Mouse (Mus musculus): ENCODE data around the gene Sstr3.

Gene Sstr3

GRCm38 (mm10) chr15:78531901-78532469, 12.5 kb downstream of the Sstr3 start:
- intact Hi-C loops (cut with DNase I): loop anchor here (1.0 to 2.0 kb wide), 2 partner anchors 18 to 85 kb away; no protein-coding TSS in a partner anchor

- intact Hi-C loops (cut with DNase I): no loop called here
Observed at GRCm38 (mm10) chr15:78531451-78531720, 13.1 kb downstream of the Sstr3 start.

GRCm38 (mm10) chr15:78530671-78531450, 13.6 kb downstream of the Sstr3 start, which contains the start of gene C1qtnf6:
C1qtnf6 (minus strand) TSS chr15:78531416.
- intact Hi-C loops (cut with DNase I): no loop called here

- intact Hi-C loops (cut with DNase I): no loop called here
Observed at GRCm38 (mm10) chr15:78530141-78530540, 14.3 kb downstream of the Sstr3 start.

- intact Hi-C loops (cut with DNase I): no loop called here
Observed at GRCm38 (mm10) chr15:78529428-78529990, 15.0 kb downstream of the Sstr3 start.

GRCm38 (mm10) chr15:78528726-78529411, 15.6 kb downstream of the Sstr3 start:
- intact Hi-C loops (cut with DNase I): no loop called here

- intact Hi-C loops (cut with DNase I): no loop called here
Observed at GRCm38 (mm10) chr15:78527973-78528372, 16.5 kb downstream of the Sstr3 start.

GRCm38 (mm10) chr15:78524163-78524562, 20.3 kb downstream of the Sstr3 start:
- intact Hi-C loops (cut with DNase I): no loop called here

- intact Hi-C loops (cut with DNase I): no loop called here
Observed at GRCm38 (mm10) chr15:78521892-78522291, 22.6 kb downstream of the Sstr3 start.

GRCm38 (mm10) chr15:78521331-78521730, 23.2 kb downstream of the Sstr3 start:
- intact Hi-C loops (cut with DNase I): no loop called here

- intact Hi-C loops (cut with DNase I): no loop called here
Observed at GRCm38 (mm10) chr15:78520112-78520715, 24.3 kb downstream of the Sstr3 start.

GRCm38 (mm10) chr15:78518221-78518620, 26.3 kb downstream of the Sstr3 start:
- intact Hi-C loops (cut with DNase I): no loop called here

GRCm38 (mm10) chr15:78515759-78516158, 28.7 kb downstream of the Sstr3 start:
- intact Hi-C loops (cut with DNase I): loop anchor here (2.0 kb wide), 1 partner anchor 67 kb away; no protein-coding TSS in a partner anchor

GRCm38 (mm10) chr15:78514393-78515146, 29.9 kb downstream of the Sstr3 start:
- intact Hi-C loops (cut with DNase I): loop anchor here (1.0 to 5.0 kb wide), 3 partner anchors 18 to 68 kb away; no protein-coding TSS in a partner anchor

GRCm38 (mm10) chr15:78513019-78513418, 31.5 kb downstream of the Sstr3 start:
- intact Hi-C loops (cut with DNase I): loop anchor here (5.0 kb wide), 1 partner anchor 66 kb away; no protein-coding TSS in a partner anchor

GRCm38 (mm10) chr15:78511951-78512350, 32.5 kb downstream of the Sstr3 start:
- intact Hi-C loops (cut with DNase I): loop anchor here (5.0 kb wide), 1 partner anchor 65 kb away; no protein-coding TSS in a partner anchor

- intact Hi-C loops (cut with DNase I): loop anchor here (5.0 kb wide), 1 partner anchor 63 kb away; no protein-coding TSS in a partner anchor
Observed at GRCm38 (mm10) chr15:78510736-78511135, 33.7 kb downstream of the Sstr3 start.

- intact Hi-C loops (cut with DNase I): loop anchor here (5.0 kb wide), 1 partner anchor 63 kb away; no protein-coding TSS in a partner anchor
Observed at GRCm38 (mm10) chr15:78510121-78510576, 34.3 kb downstream of the Sstr3 start.

GRCm38 (mm10) chr15:78509297-78509899, 35.1 kb downstream of the Sstr3 start:
- intact Hi-C loops (cut with DNase I): no loop called here

- intact Hi-C loops (cut with DNase I): no loop called here
Observed at GRCm38 (mm10) chr15:78508443-78508842, 36.0 kb downstream of the Sstr3 start.

Measured in adrenal gland (tissue).